Mouse (Mus musculus) small intestine, adult 2 months (tissue): Measurements from ENCODE around the gene Maml3.

Experiments
- CTCF ChIP-seq: fragments of 200-500 bp; IDR thresholded peaks from 2 replicates; pipeline ENCODE4 v1.5.1; 2012; ENCODE audit warnings: low read depth, mild to moderate bottlenecking, control low read depth, inconsistent platforms, low read length, moderate library complexity, mixed read lengths; ENCODE audit not compliant: insufficient replicate concordance, insufficient read length; ENCODE audit errors: extremely low read depth
- POLR2A ChIP-seq: fragments of 200-500 bp; IDR thresholded peaks from 2 replicates; pipeline ENCODE4 v1.6.1; 2012; ENCODE audit warnings: low read depth, mild to moderate bottlenecking, control low read depth, inconsistent platforms, low read length, moderate library complexity

DNA sequence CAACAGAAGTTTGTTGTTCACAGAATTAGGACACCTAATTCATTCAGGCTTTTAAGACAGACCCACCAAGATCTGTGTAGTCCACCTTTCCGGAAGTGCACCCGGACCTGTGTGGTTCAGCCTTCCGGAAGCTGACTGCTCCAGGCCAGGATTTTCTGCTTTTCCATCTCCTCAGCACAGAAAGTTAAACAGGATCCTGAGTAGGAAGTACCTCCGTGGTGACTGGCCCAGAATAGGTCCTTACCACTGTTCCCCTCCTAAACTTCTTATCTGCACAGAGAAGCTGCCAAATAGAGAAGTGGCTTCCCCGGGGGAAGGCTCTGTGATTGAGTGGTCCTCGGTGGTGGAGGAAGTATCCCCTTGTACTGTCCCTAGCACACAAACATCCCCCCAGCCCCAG, 442.3 kb downstream of the Maml3 start:
- TF ChIP-seq CTCF (no peak), POLR2A (no peak)
